Mouse (Mus musculus) adrenal gland, postnatal 25 days (tissue): ENCODE data around the gene Ninj1. TPM values are rescaled to one million over a fixed set of nuclear protein-coding genes. Genes with fewer than 3 reads are reported as not detected.

ENCODE experiments used
- DNase-seq: peaks from one replicate; pipeline ENCODE4 v3.0.0; 2021; ENCODE audit warnings: mixed read lengths
- total RNA-seq: library from RNA; stranded (reverse); gene quantifications from 2 replicates; pipeline ENCODE4 v1.2.3, GENCODE M21; 2021

Ninj1 gene
- total RNA-seq, 1 experiment from 2014 or later = 47.6 TPM

- no peak for DNase-seq
These were observed 38.3 kb downstream of the Ninj1 start for GRCm38 (mm10) chr13:49225633-49226032.

- DNase-seq = no peak
These were observed 46.7 kb downstream of the Ninj1 start for GRCm38 (mm10) chr13:49233792-49234572.

GRCm38 (mm10) chr13:49234711-49235110 is 47.4 kb downstream of the Ninj1 start:
- DNase-seq = no peak

GRCm38 (mm10) chr13:49237617-49238016 is 50.3 kb downstream of the Ninj1 start:
- DNase-seq = no peak

GRCm38 (mm10) chr13:49238737-49239136 is 51.5 kb downstream of the Ninj1 start:
- no peak for DNase-seq

- no peak for DNase-seq
These were observed 55.2 kb downstream of the Ninj1 start for GRCm38 (mm10) chr13:49242321-49243065.

- no peak for DNase-seq
These were observed 56.2 kb downstream of the Ninj1 start for GRCm38 (mm10) chr13:49243492-49243891.

- no peak for DNase-seq
These were observed 58.0 kb downstream of the Ninj1 start for GRCm38 (mm10) chr13:49245251-49245650.

Other genes with a start within 250 kb of the Ninj1 start
- gene Fam120a, start 219.5 kb upstream of the Ninj1 start, total RNA-seq = 189 TPM in 2 replicates
- gene Wnk2, start 39.5 kb upstream of the Ninj1 start, total RNA-seq = 2.4 and 4.2 TPM in 2 replicates
- gene Card19, start 28.6 kb downstream of the Ninj1 start, total RNA-seq = 52.0 and 60.3 TPM in 2 replicates
- 0.43 and 0.95 TPM in 2 replicates for gene Susd3, start 61.2 kb downstream of the Ninj1 start, total RNA-seq
- 1.5 and 2.8 TPM in 2 replicates for gene Fgd3, start 132.8 kb downstream of the Ninj1 start, total RNA-seq
- gene Bicd2, start 154.1 kb downstream of the Ninj1 start, total RNA-seq = 43.7 and 45.2 TPM in 2 replicates
- gene Ippk, start 233.8 kb downstream of the Ninj1 start, total RNA-seq = 24.1 and 27.7 TPM in 2 replicates